12 mouse cellular contexts compared by ENCODE assay signal in genomic region chr6:50328901-50329300, GRCm38 (mm10).
A peak's percentile ranks its signal among the peaks of the same experiment; 100 is the strongest.
DNase-seq lines count a peak whose midpoint lies in the region; ATAC-seq and TF ChIP-seq lines count a peak whose summit lies in the region.
"Had no signal": no experiment of that assay in that cellular context is flagged by ENCODE, and none has a peak within 500 bp of the region (broad histone marks: within the 10 kb centered on the region; RNA-seq: fewer than 3 reads in every experiment).

No protein-coding gene starts in this region.

- H3K4me3 ChIP-seq in heart, embryonic 14.5 days (ENCODE audit: control insufficient read depth in 1 of 2, insufficient read depth in 1 of 2, low read depth in 1 of 2, low read length in 2 of 2) = no peak overlapping the region
- no peak overlapping the region for H3K4me3 ChIP-seq in heart, adult 2 months
- H3K4me3 ChIP-seq in intestine, postnatal 0 days (ENCODE audit: low read depth, low read length) = no peak overlapping the region
- no peak overlapping the region for H3K4me3 ChIP-seq in forebrain, embryonic 11.5 days (ENCODE audit: low read depth, low read length)
- H3K4me3 ChIP-seq: megakaryocyte, embryonic 14.5 days had no signal

- H3K9me3 ChIP-seq in heart, embryonic 14.5 days (ENCODE audit: control insufficient read depth, low read length) = no peaks in the 10 kb centered on the region
- no peaks in the 10 kb centered on the region for H3K9me3 ChIP-seq in intestine, postnatal 0 days (ENCODE audit: control insufficient read depth)
- no peaks in the 10 kb centered on the region for H3K9me3 ChIP-seq in forebrain, embryonic 11.5 days (ENCODE audit: control insufficient read depth, low read length)
- H3K9me3 ChIP-seq: megakaryocyte, embryonic 14.5 days had no signal

- no peak for DNase-seq in heart, adult 2 months
- peak; percentile 36 for DNase-seq in urinary bladder, postnatal 14 days (ENCODE audit: low spot score)
- no peak for DNase-seq in urinary bladder, postnatal 25 days (ENCODE audit: low spot score)
- no peak for DNase-seq in forebrain, embryonic 11.5 days (ENCODE audit: low spot score)
- DNase-seq in kidney, postnatal 14 days = no peak
- no peak for DNase-seq in right cerebral cortex, postnatal 4 days
- DNase-seq: cerebellum, adult 11-12 months; liver had no signal

- no peak overlapping the region for H3K4me2 ChIP-seq in heart, embryonic 14.5 days (ENCODE audit: low read length)
- H3K4me2 ChIP-seq in intestine, postnatal 0 days (replicated peaks; ENCODE audit: low read depth) = no peak overlapping the region
- no peak overlapping the region for H3K4me2 ChIP-seq in forebrain, embryonic 11.5 days (ENCODE audit: low read depth, low read length, severe bottlenecking)

- TF ChIP-seq EP300 in heart, adult 2 months (IDR thresholded peaks at IDR 0.05; ENCODE audit: insufficient read depth, low read depth, low read length) = no peak

- H3K36me3 ChIP-seq in heart, embryonic 14.5 days (ENCODE audit: control insufficient read depth, insufficient read depth, low read length) = peaks cover 16% of the 10 kb centered on the region; the same call in 1 of the 2 replicates
- peaks cover 3% of the 10 kb centered on the region; the same call in 1 of the 2 replicates for H3K36me3 ChIP-seq in heart, adult 2 months (ENCODE audit: control insufficient read depth, insufficient read depth, low read length)
- peaks cover 13% of the 10 kb centered on the region for H3K36me3 ChIP-seq in intestine, postnatal 0 days (ENCODE audit: control insufficient read depth, insufficient read depth)
- no peaks in the 10 kb centered on the region for H3K36me3 ChIP-seq in forebrain, embryonic 11.5 days (ENCODE audit: control insufficient read depth, insufficient read depth, low read length)

- intact Hi-C loops in heart, adult 2 months (cut with DNase I) = no loop called here

- no peaks in the 10 kb centered on the region for H3K79me2 ChIP-seq in heart, adult 2 months (replicated peaks; ENCODE audit: control insufficient read depth, insufficient read depth, low read length)

- peak overlapping the region; percentile 50 to 66 for H3K27ac ChIP-seq in heart, embryonic 14.5 days (replicated peaks in 1 of 2; ENCODE audit: control insufficient read depth in 1 of 2, insufficient read depth in 1 of 2, low read depth in 2 of 2, low read length in 2 of 2)
- no peak overlapping the region for H3K27ac ChIP-seq in heart, adult 2 months
- H3K27ac ChIP-seq in intestine, postnatal 0 days (ENCODE audit: low read depth, low read length) = no peak overlapping the region
- no peak overlapping the region for H3K27ac ChIP-seq in forebrain, embryonic 11.5 days (ENCODE audit: low read depth, low read length)

- 0 out of 2 replicates have a peak overlapping the region, but pooled peaks have one; percentile 17 for H3K9ac ChIP-seq in heart, embryonic 14.5 days (ENCODE audit: low read length)
- no peak overlapping the region for H3K9ac ChIP-seq in heart, adult 2 months (ENCODE audit: low read depth, low read length)
- no peak overlapping the region for H3K9ac ChIP-seq in intestine, postnatal 0 days (ENCODE audit: low read depth, low read length)
- H3K9ac ChIP-seq in forebrain, embryonic 11.5 days (ENCODE audit: low read length) = no peak overlapping the region

- H3K4me1 ChIP-seq in heart, embryonic 14.5 days (ENCODE audit: control insufficient read depth in 2 of 2, insufficient read depth in 2 of 2, low read length in 2 of 2) = peaks cover 14 to 30% of the 10 kb centered on the region in 2 experiments
- peaks cover 1% of the 10 kb centered on the region; the same call in 1 of the 2 replicates for H3K4me1 ChIP-seq in heart, adult 2 months (ENCODE audit: control insufficient read depth, insufficient read depth, low read length)
- 0 out of 2 replicates have a peak, but pooled peaks cover 3% of the 10 kb centered on the region for H3K4me1 ChIP-seq in intestine, postnatal 0 days (replicated peaks; ENCODE audit: control insufficient read depth, insufficient read depth, low read length)
- no peaks in the 10 kb centered on the region for H3K4me1 ChIP-seq in forebrain, embryonic 11.5 days (replicated peaks; ENCODE audit: control insufficient read depth, insufficient read depth, low read length)

- 22% methylated on average over 7 of the region's 7 CpGs for WGBS in heart, embryonic 14.5 days
- 54% methylated on average over 7 of the region's 7 CpGs for whole genome bisulfite sequencing in heart, adult 2 months
- WGBS in intestine, postnatal 0 days = 22% methylated on average over 7 of the region's 7 CpGs
- 39% methylated on average over 7 of the region's 7 CpGs for WGBS in forebrain, embryonic 11.5 days

- ATAC-seq in heart, embryonic 14.5 days (ENCODE audit: insufficient number of reproducible peaks, insufficient read depth, low FRiP score, low read depth) = no peak
- 0 out of 2 replicates have a peak, but pooled peaks have one; percentile 47 for ATAC-seq in intestine, postnatal 0 days
- ATAC-seq in forebrain, embryonic 11.5 days (replicated peaks; ENCODE audit: low FRiP score) = no peak

- TF ChIP-seq CTCF in heart, adult 2 months (IDR thresholded peaks at IDR 0.05) = no peak
- no peak for TF ChIP-seq CTCF in intestine, postnatal 0 days (IDR thresholded peaks at IDR 0.05; ENCODE audit: low read depth)

- no peaks in the 10 kb centered on the region for H3K27me3 ChIP-seq in heart, embryonic 14.5 days (ENCODE audit: control insufficient read depth, insufficient read depth, low read length)
- H3K27me3 ChIP-seq in heart, adult 2 months (ENCODE audit: control insufficient read depth, insufficient read depth, low read length) = no peaks in the 10 kb centered on the region
- H3K27me3 ChIP-seq in intestine, postnatal 0 days (replicated peaks; ENCODE audit: control insufficient read depth, insufficient read depth, low read length) = no peaks in the 10 kb centered on the region
- no peaks in the 10 kb centered on the region for H3K27me3 ChIP-seq in forebrain, embryonic 11.5 days (ENCODE audit: control insufficient read depth, insufficient read depth, low read length)
- H3K27me3 ChIP-seq: CH12.LX; megakaryocyte, embryonic 14.5 days had no signal

- no peak for TF ChIP-seq POLR2A in heart, adult 2 months (IDR thresholded peaks at IDR 0.05; ENCODE audit: insufficient read depth, low read depth, low read length)

Comparison
In these comparisons a context has a peak if more than half of its experiments do, and no peak if none do; other contexts are left out.
1. H3K27ac ChIP-seq: peak in heart, embryonic 14.5 days (2 of 2); none in heart, adult 2 months (single experiment), intestine, postnatal 0 days (single experiment) and forebrain, embryonic 11.5 days (single experiment).